Mouse (Mus musculus): ENCODE data around the gene F930015N05Rik. TPM values are rescaled to one million over a fixed set of nuclear protein-coding genes. Genes with fewer than 3 reads are reported as not detected.

Gene F930015N05Rik
- polyA plus RNA-seq, 1 experiment from 2014 or later: 0.95 TPM

GRCm38 (mm10) chr11:64400534-64401093 lies 35.8 kb downstream of the F930015N05Rik start:
- no peak overlapping the region for H3K4me3 ChIP-seq (ENCODE audit: low read depth, low read length)
- no peak overlapping the region for H3K27ac ChIP-seq (replicated peaks; ENCODE audit: low read depth, low read length)
- no peaks in the 10 kb centered on the region for H3K27me3 ChIP-seq (replicated peaks; ENCODE audit: control insufficient read depth, insufficient read depth, low read length)
- no peak for DNase-seq (ENCODE audit: low spot score)
- no peak overlapping the region for H3K9ac ChIP-seq (ENCODE audit: low read depth, low read length)
- no peak overlapping the region for H3K4me2 ChIP-seq (ENCODE audit: low read depth, low read length)
- no peaks in the 10 kb centered on the region for H3K4me1 ChIP-seq (ENCODE audit: control insufficient read depth, insufficient read depth, low read length)
- H3K36me3 ChIP-seq (ENCODE audit: control insufficient read depth, insufficient read depth, low read length): no peaks in the 10 kb centered on the region
- 64% methylated on average over 6 of the region's 6 CpGs for WGBS
- no peak for ATAC-seq (ENCODE audit: low read depth)
- H3K9me3 ChIP-seq (ENCODE audit: control insufficient read depth, low read length): no peaks in the 10 kb centered on the region

GRCm38 (mm10) chr11:64397612-64398011 lies 38.8 kb downstream of the F930015N05Rik start:
- Histone ChIP-seq H3K4me1 (ENCODE audit: control insufficient read depth, insufficient read depth, low read length) (no peaks in the 10 kb centered on the region), H3K36me3 (ENCODE audit: control insufficient read depth, insufficient read depth, low read length) (no peaks in the 10 kb centered on the region), H3K9ac (ENCODE audit: low read depth, low read length) (no peak overlapping the region), H3K4me3 (ENCODE audit: low read depth, low read length) (no peak overlapping the region), H3K9me3 (ENCODE audit: control insufficient read depth, low read length) (no peaks in the 10 kb centered on the region), H3K4me2 (ENCODE audit: low read depth, low read length) (no peak overlapping the region), H3K27me3 (replicated peaks; ENCODE audit: control insufficient read depth, insufficient read depth, low read length) (no peaks in the 10 kb centered on the region), H3K27ac (replicated peaks; ENCODE audit: low read depth, low read length) (no peak overlapping the region)
- 73% methylated on average over 3 of the region's 3 CpGs for WGBS
- ATAC-seq (ENCODE audit: low read depth): no peak
- no peak for DNase-seq (ENCODE audit: low spot score)

- H3K36me3 ChIP-seq (ENCODE audit: control insufficient read depth, insufficient read depth, low read length): no peaks in the 10 kb centered on the region
- DNase-seq (ENCODE audit: low spot score) (no peak), ATAC-seq (ENCODE audit: low read depth) (no peak)
- H3K9ac ChIP-seq (ENCODE audit: low read depth, low read length): no peak overlapping the region
- H3K27me3 ChIP-seq (replicated peaks; ENCODE audit: control insufficient read depth, insufficient read depth, low read length): no peaks in the 10 kb centered on the region
- H3K9me3 ChIP-seq (ENCODE audit: control insufficient read depth, low read length): no peaks in the 10 kb centered on the region
- no peak overlapping the region for H3K27ac ChIP-seq (replicated peaks; ENCODE audit: low read depth, low read length)
- 71% methylated on average over 6 of the region's 6 CpGs for WGBS
- H3K4me2 ChIP-seq (ENCODE audit: low read depth, low read length): no peak overlapping the region
- no peak overlapping the region for H3K4me3 ChIP-seq (ENCODE audit: low read depth, low read length)
- H3K4me1 ChIP-seq (ENCODE audit: control insufficient read depth, insufficient read depth, low read length): no peaks in the 10 kb centered on the region
Measured at GRCm38 (mm10) chr11:64396949-64397348, 39.5 kb downstream of the F930015N05Rik start.

- H3K4me3 ChIP-seq (ENCODE audit: low read depth, low read length): no peak overlapping the region
- peak overlapping the region; percentile 16 for H3K4me2 ChIP-seq (ENCODE audit: low read depth, low read length)
- no peak overlapping the region for H3K9ac ChIP-seq (ENCODE audit: low read depth, low read length)
- no peaks in the 10 kb centered on the region for H3K27me3 ChIP-seq (replicated peaks; ENCODE audit: control insufficient read depth, insufficient read depth, low read length)
- 8% methylated on average over 6 of the region's 7 CpGs for WGBS
- ATAC-seq (ENCODE audit: low read depth) (peak; percentile 90), DNase-seq (ENCODE audit: low spot score) (peak; percentile 77)
- no peaks in the 10 kb centered on the region for H3K36me3 ChIP-seq (ENCODE audit: control insufficient read depth, insufficient read depth, low read length)
- H3K9me3 ChIP-seq (ENCODE audit: control insufficient read depth, low read length): no peaks in the 10 kb centered on the region
- H3K4me1 ChIP-seq (ENCODE audit: control insufficient read depth, insufficient read depth, low read length): no peaks in the 10 kb centered on the region
- no peak overlapping the region for H3K27ac ChIP-seq (replicated peaks; ENCODE audit: low read depth, low read length)
Measured at GRCm38 (mm10) chr11:64396331-64396881, 40.0 kb downstream of the F930015N05Rik start.

GRCm38 (mm10) chr11:64386333-64386732 lies 50.1 kb downstream of the F930015N05Rik start:
- H3K4me1 ChIP-seq (ENCODE audit: control insufficient read depth, insufficient read depth, low read length): no peaks in the 10 kb centered on the region
- no peak overlapping the region for H3K9ac ChIP-seq (ENCODE audit: low read depth, low read length)
- no peak overlapping the region for H3K4me3 ChIP-seq (ENCODE audit: low read depth, low read length)
- H3K27me3 ChIP-seq (replicated peaks; ENCODE audit: control insufficient read depth, insufficient read depth, low read length): no peaks in the 10 kb centered on the region
- H3K9me3 ChIP-seq (ENCODE audit: control insufficient read depth, low read length): no peaks in the 10 kb centered on the region
- ATAC-seq (ENCODE audit: low read depth) (no peak), DNase-seq (ENCODE audit: low spot score) (no peak)
- no peaks in the 10 kb centered on the region for H3K36me3 ChIP-seq (ENCODE audit: control insufficient read depth, insufficient read depth, low read length)
- no peak overlapping the region for H3K27ac ChIP-seq (replicated peaks; ENCODE audit: low read depth, low read length)
- no peak overlapping the region for H3K4me2 ChIP-seq (ENCODE audit: low read depth, low read length)
- 92% methylated on average over 4 of the region's 4 CpGs for WGBS

Other genes starting within 250 kb of the F930015N05Rik start
- gene Hs3st3a1, start 1.3 kb downstream of the F930015N05Rik start, polyA plus RNA-seq (2014; fragmentation: Nextera tagmentation; extraction: Ambion mirVana): 2.1 and 2.5 TPM in 2 replicates

All from embryonic facial prominence, embryonic 14.5 days (tissue).